Mouse (Mus musculus): ENCODE data around the gene Cdk19. TPM values are rescaled to one million over a fixed set of nuclear protein-coding genes. Genes with fewer than 3 reads are reported as not detected.
"Not testable (repeated sequence)": the region's sequence is repeated elsewhere in the genome, so short reads cannot be mapped to it uniquely, and the experiment has no call there.

Cdk19 gene
- polyA plus RNA-seq, 1 experiment from 2014 or later: 10.6 TPM

DNA sequence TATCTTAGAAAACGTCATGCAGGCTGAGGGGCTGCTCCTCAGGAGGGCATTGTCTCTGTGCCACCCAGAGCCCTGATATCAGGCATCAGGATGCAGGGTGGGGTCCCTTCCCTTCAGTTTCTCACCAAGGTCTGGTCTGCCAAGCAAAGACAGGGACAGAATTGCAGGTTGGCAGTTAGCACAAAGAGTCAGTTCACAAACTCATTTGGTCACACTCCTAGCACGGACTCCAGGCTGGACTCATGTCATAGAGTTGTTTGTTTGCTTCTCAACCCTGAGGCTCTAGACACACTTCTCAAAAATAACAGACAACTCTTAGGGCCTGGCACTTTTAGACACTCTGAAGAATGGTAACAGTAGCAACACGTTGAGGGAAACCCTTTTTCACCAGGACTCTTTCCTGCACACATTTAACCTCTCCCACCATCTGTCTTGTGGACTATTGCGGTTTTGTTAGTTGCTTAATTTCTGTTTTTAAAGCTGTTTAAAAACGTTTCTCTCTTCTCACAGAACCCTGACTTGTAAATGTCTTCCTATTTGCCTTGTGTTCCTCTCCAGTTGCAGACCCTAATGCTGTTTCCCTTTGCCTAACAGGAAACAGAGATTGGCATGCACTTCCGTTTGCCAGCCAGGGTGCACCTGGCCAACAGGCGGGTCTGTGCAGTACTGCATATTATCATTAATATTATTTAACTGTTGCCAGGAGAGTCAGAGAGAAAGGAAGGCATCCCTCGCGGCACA lies 158.1 kb downstream of the Cdk19 start:
- peaks cover 28% of the 10 kb centered on the region for H3K4me1 ChIP-seq
- H3K27ac ChIP-seq: no peak overlapping the region
- H3K9me3 ChIP-seq: no peaks in the 10 kb centered on the region
- no peak overlapping the region for H3K4me2 ChIP-seq
- ATAC-seq (ENCODE audit: borderline replicate concordance, extremely low read depth, low FRiP score, low TSS enrichment): no peak
- H3K9ac ChIP-seq: no peak overlapping the region
- H3K4me3 ChIP-seq: no peak overlapping the region
- 43% methylated on average over 9 of the region's 9 CpGs for WGBS
- H3K27me3 ChIP-seq: no peaks in the 10 kb centered on the region
- no peaks in the 10 kb centered on the region for H3K36me3 ChIP-seq

DNA sequence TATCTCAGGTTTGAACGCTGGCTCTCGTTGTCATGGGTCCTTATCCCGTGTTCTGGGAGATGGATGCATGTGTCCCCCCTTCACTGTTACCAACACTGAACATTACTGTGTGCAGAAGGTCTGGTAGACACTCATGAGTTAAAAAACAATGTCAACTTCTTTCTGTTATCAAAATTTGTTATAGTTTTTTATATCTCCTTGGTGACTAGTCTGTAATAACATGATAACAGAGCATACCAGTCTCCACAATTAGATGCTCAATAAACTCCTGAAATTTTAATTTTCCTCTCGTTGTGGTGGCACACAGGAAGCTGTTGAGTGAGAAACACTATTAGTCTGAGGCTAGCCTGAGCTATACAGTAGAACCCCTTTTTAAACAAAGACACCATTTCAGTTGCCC lies 159.1 kb downstream of the Cdk19 start:
- ATAC-seq (ENCODE audit: borderline replicate concordance, extremely low read depth, low FRiP score, low TSS enrichment): no peak
- H3K36me3 ChIP-seq: no peaks in the 10 kb centered on the region
- no peaks in the 10 kb centered on the region for H3K27me3 ChIP-seq
- no peak overlapping the region for H3K4me3 ChIP-seq
- H3K9ac ChIP-seq: no peak overlapping the region
- H3K9me3 ChIP-seq: no peaks in the 10 kb centered on the region
- no peak overlapping the region for H3K4me2 ChIP-seq
- H3K4me1 ChIP-seq: peaks cover 28% of the 10 kb centered on the region
- no peak overlapping the region for H3K27ac ChIP-seq
- WGBS: 65% methylated on average over 4 of the region's 4 CpGs

DNA sequence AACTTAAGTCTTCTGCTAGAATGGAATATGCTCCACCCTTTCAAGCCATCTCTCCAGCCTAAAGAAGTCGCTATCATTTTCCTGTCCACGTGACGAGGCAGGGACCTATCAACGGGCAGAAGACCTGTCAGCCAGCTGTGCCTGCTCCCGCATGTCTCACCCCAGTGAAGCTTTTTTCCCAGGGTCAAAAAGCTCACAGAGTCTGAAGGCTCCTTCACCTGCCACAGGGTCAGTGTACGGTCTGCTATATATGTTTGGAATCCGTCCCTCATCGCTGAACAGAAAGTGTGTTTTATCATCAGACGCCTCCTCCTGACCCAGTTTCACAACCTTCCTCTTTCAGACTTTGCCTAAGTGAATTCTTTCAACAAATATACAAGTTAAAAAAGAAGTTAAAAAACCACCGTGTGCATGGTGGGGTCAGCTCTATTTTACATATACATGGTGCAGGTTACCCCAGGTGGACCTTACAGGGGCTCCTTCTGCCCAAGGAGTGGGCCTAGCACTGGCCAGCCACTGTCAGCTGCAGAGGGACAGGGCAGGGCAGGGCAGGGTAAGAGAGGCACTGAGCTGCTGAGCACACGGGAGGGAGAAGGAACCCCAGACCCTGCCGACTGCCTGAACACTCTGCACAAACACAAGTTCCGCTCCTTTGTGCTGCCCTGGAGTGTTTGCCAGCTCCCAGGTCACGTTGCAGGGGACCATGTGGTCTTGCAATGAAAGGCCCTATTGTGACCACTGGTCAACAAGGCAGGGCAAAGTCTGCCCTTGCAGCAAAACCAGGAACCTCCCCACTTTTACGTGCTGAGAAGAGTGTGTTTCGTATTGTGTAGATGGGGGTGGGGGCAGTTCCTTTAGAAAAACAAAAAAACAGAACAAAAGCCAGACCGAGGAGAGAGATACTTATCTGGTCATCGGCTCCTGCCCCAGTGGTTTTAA lies 160.2 kb downstream of the Cdk19 start:
- WGBS: 19% methylated on average over 18 of the region's 18 CpGs
- peak overlapping the region; percentile 8; the same call in 1 of the 2 replicates for H3K4me2 ChIP-seq
- H3K27me3 ChIP-seq: no peaks in the 10 kb centered on the region
- H3K4me3 ChIP-seq: no peak overlapping the region
- ATAC-seq (ENCODE audit: borderline replicate concordance, extremely low read depth, low FRiP score, low TSS enrichment): peak; percentile 76
- H3K4me1 ChIP-seq: peaks cover 23% of the 10 kb centered on the region
- H3K9ac ChIP-seq: no peak overlapping the region
- no peaks in the 10 kb centered on the region for H3K9me3 ChIP-seq
- peak overlapping the region; percentile 72 for H3K27ac ChIP-seq
- no peaks in the 10 kb centered on the region for H3K36me3 ChIP-seq

DNA sequence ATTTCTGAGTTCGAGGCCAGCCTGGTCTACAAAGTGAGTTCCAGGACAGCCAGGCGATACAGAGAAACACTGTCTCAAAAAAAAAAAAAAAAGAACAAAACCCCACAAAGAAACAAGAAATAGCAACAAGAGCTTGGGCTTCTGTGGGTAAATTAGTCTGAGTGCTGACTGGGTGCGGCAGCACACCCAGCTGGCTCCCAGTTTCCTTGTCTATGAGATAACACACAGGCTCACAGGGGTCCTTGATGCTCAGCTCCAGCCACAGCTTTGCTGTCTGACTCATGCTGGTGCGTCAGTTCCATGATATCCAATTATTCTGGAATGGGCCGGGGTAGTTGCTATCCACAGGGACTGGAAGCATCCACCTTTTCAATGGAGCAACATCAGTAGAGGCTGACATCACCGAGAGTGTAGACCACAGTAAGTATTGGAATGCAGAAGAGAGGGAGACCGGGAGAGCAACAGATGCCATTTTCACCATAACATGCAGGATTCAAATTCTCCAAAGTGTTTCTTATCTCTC lies 161.4 kb downstream of the Cdk19 start:
- WGBS: 88% methylated on average over 7 of the region's 7 CpGs
- no peaks in the 10 kb centered on the region for H3K36me3 ChIP-seq
- H3K4me2 ChIP-seq: no peak overlapping the region
- ATAC-seq (ENCODE audit: borderline replicate concordance, extremely low read depth, low FRiP score, low TSS enrichment): no peak
- no peaks in the 10 kb centered on the region for H3K9me3 ChIP-seq
- no peaks in the 10 kb centered on the region for H3K27me3 ChIP-seq
- H3K4me1 ChIP-seq: peaks cover 20% of the 10 kb centered on the region
- H3K9ac ChIP-seq: no peak overlapping the region
- no peak overlapping the region for H3K4me3 ChIP-seq
- H3K27ac ChIP-seq: no peak overlapping the region

DNA sequence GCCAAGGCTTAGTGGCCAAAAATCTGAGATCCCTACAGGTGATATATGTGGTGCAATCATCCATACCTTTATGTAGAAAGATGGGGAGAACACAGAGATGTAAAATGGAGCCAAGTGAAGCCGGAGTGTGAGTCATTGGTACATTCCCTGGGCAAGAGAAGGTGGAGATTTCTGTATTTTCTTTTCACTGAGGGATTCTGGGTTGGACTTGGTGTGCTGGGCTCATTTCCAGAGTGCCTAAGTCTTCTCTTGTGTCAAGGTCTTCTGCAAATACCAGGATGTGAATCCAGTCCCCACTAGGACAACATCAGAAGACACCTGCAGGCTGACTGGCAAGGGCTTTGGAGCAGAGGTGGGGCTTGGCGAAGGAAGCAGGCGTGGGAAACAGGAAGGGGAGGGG lies 163.4 kb downstream of the Cdk19 start:
- H3K27me3 ChIP-seq: no peaks in the 10 kb centered on the region
- no peak overlapping the region for H3K4me3 ChIP-seq
- no peak for ATAC-seq (ENCODE audit: borderline replicate concordance, extremely low read depth, low FRiP score, low TSS enrichment)
- WGBS: 90% methylated on average over 1 of the region's 3 CpGs
- H3K4me1 ChIP-seq: peaks cover 10% of the 10 kb centered on the region
- H3K4me2 ChIP-seq: no peak overlapping the region
- H3K27ac ChIP-seq: no peak overlapping the region
- H3K9me3 ChIP-seq: no peaks in the 10 kb centered on the region
- H3K36me3 ChIP-seq: no peaks in the 10 kb centered on the region
- no peak overlapping the region for H3K9ac ChIP-seq

DNA sequence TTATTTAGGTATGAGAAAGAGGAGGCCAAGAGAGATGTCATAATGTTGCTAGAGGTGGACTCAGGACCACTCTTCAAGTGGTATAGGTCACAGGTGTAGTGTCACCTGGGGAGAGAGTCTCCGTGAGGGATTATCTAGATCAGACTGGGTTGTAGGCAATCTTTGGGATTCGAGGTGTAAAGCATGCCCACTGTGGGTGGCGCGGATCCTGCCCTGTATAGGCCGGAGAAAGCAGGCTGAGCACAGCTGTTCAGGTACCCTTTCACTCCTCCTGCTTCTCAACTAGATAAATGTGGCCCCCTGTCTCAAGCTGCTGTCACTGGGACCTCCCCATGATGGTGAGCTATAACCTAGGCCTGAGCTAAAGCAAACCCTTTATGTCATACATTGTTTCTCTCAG lies 171.0 kb downstream of the Cdk19 start:
- peak overlapping the region; percentile 34 for H3K27ac ChIP-seq
- H3K9ac ChIP-seq: no peak overlapping the region
- no peaks in the 10 kb centered on the region for H3K9me3 ChIP-seq
- H3K27me3 ChIP-seq: no peaks in the 10 kb centered on the region
- ATAC-seq (ENCODE audit: borderline replicate concordance, extremely low read depth, low FRiP score, low TSS enrichment): no peak
- no peaks in the 10 kb centered on the region for H3K36me3 ChIP-seq
- no peak overlapping the region for H3K4me3 ChIP-seq
- no peak overlapping the region for H3K4me2 ChIP-seq
- peaks cover 8% of the 10 kb centered on the region; the same call in 1 of the 2 replicates for H3K4me1 ChIP-seq
- WGBS: 89% methylated on average over 5 of the region's 5 CpGs

DNA sequence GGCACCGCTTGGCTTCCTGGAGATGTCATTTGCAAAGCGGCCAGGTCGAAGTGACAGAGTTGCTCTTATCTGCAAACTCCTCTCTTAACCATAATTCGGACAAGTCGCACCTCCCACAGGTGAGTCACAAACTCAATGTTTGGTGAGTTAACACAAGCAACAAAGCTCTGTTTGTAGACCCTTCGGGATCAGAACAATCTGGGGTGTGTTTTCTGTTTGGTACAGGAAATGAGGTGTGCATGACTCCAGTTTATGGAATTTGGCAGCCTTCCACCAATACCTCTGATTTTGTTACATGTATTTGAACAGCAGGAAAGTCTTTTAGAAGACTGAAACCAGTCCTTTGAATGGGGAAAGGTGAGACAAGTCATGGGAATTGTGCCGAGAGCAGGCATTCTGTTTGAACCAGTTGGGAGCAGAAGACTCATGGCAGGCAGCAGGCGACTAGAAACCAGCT lies 171.9 kb downstream of the Cdk19 start:
- Histone ChIP-seq H3K9me3 (no peaks in the 10 kb centered on the region), H3K27me3 (no peaks in the 10 kb centered on the region), H3K4me2 (no peak overlapping the region), H3K27ac (peak overlapping the region; percentile 62), H3K36me3 (no peaks in the 10 kb centered on the region), H3K4me1 (peaks cover 8% of the 10 kb centered on the region), H3K9ac (no peak overlapping the region), H3K4me3 (no peak overlapping the region)
- ATAC-seq (ENCODE audit: borderline replicate concordance, extremely low read depth, low FRiP score, low TSS enrichment): no peak
- 60% methylated on average over 8 of the region's 8 CpGs for WGBS

DNA sequence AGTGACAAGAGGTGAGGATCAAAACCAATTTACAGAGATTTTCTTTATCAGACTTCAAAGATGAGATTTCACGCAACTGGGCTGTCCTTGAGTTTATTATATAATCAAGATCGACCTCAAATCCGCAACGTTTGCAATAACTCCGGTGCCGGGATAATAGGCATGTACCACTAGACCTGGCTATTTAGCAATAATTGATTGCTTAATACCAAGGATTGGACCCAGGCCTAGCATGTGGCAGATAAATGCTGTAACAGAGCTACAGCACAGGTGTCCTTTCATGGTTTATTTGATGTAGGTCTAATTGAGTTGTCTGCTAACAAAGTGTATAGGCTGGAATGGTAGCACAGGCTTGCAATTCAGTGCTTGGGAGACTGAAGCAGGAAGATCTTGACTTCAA lies 172.8 kb downstream of the Cdk19 start:
- no peaks in the 10 kb centered on the region for H3K27me3 ChIP-seq
- no peak overlapping the region for H3K4me2 ChIP-seq
- no peak for ATAC-seq (ENCODE audit: borderline replicate concordance, extremely low read depth, low FRiP score, low TSS enrichment)
- H3K4me3 ChIP-seq: no peak overlapping the region
- H3K9ac ChIP-seq: no peak overlapping the region
- H3K27ac ChIP-seq: peak overlapping the region; percentile 62; the same call in 1 of the 2 replicates
- no peaks in the 10 kb centered on the region for H3K36me3 ChIP-seq
- 86% methylated on average over 6 of the region's 6 CpGs for WGBS
- H3K9me3 ChIP-seq: no peaks in the 10 kb centered on the region
- peaks cover 12% of the 10 kb centered on the region for H3K4me1 ChIP-seq

DNA sequence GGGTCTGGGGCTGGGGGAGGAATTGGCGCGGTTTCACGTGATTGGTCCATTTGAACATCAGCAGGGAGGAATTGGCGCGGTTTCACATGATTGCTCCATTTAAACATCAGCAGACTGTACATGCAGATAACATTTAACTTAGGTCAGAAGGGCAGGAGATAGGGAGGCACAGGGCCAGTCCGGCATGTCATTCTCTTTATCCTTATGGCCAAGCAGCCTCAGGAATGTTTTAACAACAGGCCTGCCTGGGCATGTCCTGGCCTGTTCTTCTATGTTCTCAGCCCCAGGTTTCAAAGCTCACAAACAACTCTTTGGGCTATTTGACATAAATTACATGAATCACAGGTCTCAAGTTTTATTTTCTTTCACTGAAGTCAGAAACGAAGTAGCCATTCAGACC lies 173.6 kb downstream of the Cdk19 start:
- H3K9me3 ChIP-seq; H3K4me2 ChIP-seq; ATAC-seq (ENCODE audit: borderline replicate concordance, extremely low read depth, low FRiP score, low TSS enrichment); H3K4me3 ChIP-seq; H3K36me3 ChIP-seq; H3K9ac ChIP-seq; H3K27me3 ChIP-seq; H3K27ac ChIP-seq: not testable (repeated sequence)
- 93% methylated on average over 7 of the region's 7 CpGs for WGBS
- peaks cover 12% of the 10 kb centered on the region for H3K4me1 ChIP-seq

DNA sequence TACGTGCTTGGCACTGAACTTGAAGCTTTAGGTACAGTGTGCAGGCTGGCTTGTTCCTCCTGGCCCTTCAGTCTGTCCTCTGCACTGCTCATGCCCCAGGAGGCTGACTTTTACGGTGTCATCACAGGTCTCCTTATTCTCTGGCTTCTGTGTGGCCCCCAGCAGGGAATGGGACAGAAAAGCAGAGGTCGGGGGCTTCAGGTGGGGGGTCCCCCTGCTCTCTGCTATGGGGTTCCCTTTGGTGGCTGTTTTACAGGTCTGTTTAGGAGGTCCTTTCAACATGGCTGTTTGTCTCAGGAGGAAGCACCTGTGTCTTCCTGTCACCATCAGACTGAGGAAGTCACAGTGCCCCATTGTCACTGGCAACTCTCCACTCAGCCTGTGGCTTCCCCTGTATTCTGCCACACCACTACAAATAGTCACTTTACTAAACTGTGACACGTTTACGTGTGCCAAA lies 175.9 kb downstream of the Cdk19 start:
- no peak overlapping the region for H3K27ac ChIP-seq
- ATAC-seq (ENCODE audit: borderline replicate concordance, extremely low read depth, low FRiP score, low TSS enrichment): no peak
- H3K4me3 ChIP-seq: no peak overlapping the region
- WGBS: 67% methylated on average over 5 of the region's 5 CpGs
- no peaks in the 10 kb centered on the region for H3K36me3 ChIP-seq
- no peaks in the 10 kb centered on the region for H3K9me3 ChIP-seq
- H3K4me1 ChIP-seq: peaks cover 12% of the 10 kb centered on the region
- no peaks in the 10 kb centered on the region for H3K27me3 ChIP-seq
- no peak overlapping the region for H3K4me2 ChIP-seq
- H3K9ac ChIP-seq: no peak overlapping the region

DNA sequence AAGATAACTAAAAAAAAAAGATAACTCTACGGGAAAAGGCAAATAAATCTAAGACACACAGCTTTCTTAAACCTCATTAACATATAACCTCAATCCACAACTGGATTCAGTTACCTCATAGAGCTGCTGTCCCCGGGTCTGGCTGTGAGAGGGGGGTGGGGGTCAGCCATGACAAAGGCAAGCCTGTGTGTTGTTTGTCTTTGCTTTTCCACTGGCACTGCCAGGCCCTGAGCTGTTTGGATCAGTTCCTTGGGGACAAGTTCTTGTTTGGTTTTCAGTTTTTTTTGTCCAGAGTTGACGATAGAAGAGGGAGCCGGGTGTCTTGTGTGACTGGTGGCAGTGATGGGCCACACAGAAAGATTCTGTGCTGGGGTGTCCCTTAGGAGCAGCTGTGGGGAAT lies 177.1 kb downstream of the Cdk19 start:
- no peaks in the 10 kb centered on the region for H3K9me3 ChIP-seq
- no peak overlapping the region for H3K9ac ChIP-seq
- no peak for ATAC-seq (ENCODE audit: borderline replicate concordance, extremely low read depth, low FRiP score, low TSS enrichment)
- H3K4me3 ChIP-seq: no peak overlapping the region
- no peaks in the 10 kb centered on the region for H3K36me3 ChIP-seq
- H3K4me2 ChIP-seq: no peak overlapping the region
- no peak overlapping the region for H3K27ac ChIP-seq
- 12% methylated on average over 4 of the region's 4 CpGs for WGBS
- no peaks in the 10 kb centered on the region for H3K27me3 ChIP-seq
- peaks cover 11% of the 10 kb centered on the region for H3K4me1 ChIP-seq

DNA sequence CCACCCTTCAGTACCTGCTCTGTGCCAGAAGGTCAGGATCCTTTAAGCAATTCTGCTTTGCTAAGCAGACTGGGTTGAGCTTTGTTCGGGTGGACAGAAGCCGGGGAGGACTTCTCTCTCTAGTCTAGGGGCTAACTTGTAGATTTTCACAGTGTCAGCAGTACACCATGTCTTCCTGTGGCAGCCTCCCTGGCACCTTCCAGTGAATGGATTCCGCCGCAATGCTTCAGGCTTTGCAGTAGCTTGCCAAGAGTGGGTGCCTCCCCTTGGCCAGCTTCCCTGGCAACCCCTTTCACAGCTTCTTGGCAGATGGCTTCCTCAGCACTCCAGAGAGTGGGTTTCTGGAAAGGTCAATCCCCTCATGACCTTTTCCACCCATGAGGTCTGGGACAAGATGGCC lies 180.2 kb downstream of the Cdk19 start:
- H3K9ac ChIP-seq: no peak overlapping the region
- no peak overlapping the region for H3K4me3 ChIP-seq
- 78% methylated on average over 4 of the region's 4 CpGs for WGBS
- H3K4me2 ChIP-seq: no peak overlapping the region
- no peak for ATAC-seq (ENCODE audit: borderline replicate concordance, extremely low read depth, low FRiP score, low TSS enrichment)
- no peak overlapping the region for H3K27ac ChIP-seq
- H3K27me3 ChIP-seq: no peaks in the 10 kb centered on the region
- H3K36me3 ChIP-seq: no peaks in the 10 kb centered on the region
- no peaks in the 10 kb centered on the region for H3K9me3 ChIP-seq
- peaks cover 19% of the 10 kb centered on the region; the same call in 1 of the 2 replicates for H3K4me1 ChIP-seq

All from lung, embryonic 15.5 days (tissue).